8 mouse cellular contexts compared by ENCODE assay signal in genomic region chr15:80704267-80704666, GRCm38 (mm10). TPM values are rescaled to one million over a fixed set of nuclear protein-coding genes. Genes with fewer than 3 reads are reported as not detected.
DNase-seq lines count a peak whose midpoint lies in the region; ATAC-seq and TF ChIP-seq lines count a peak whose summit lies in the region.

No protein-coding gene starts in this region.

- peak; percentile 86 for DNase-seq in layer of hippocampus, adult 11-12 months (ENCODE audit: low spot score)
- no peak for DNase-seq in layer of hippocampus, adult 9-10 months (ENCODE audit: low spot score)
- DNase-seq in gastrocnemius, postnatal 14 days = peak; percentile 75
- DNase-seq in intestine, embryonic 14.5 days (ENCODE audit: low spot score) = peak; percentile 90
- peak; percentile 88 for DNase-seq in limb, embryonic 11.5 days (ENCODE audit: low spot score)
- peak; percentile 69 to 81 for DNase-seq in spleen, adult 18-20 months

- intact Hi-C loops in gastrocnemius, postnatal 14 days (cut with DNase I; ENCODE audit: low total_unique reads) = no loop called here

- peak; percentile 97 for TF ChIP-seq CTCF in cortical plate, adult 2 months (IDR thresholded peaks at IDR 0.05; ENCODE audit: extremely low read depth, insufficient read depth, low read length)

- no peak overlapping the region for H3K27ac ChIP-seq in cortical plate, adult 2 months (ENCODE audit: insufficient read depth, low read length)
- H3K27ac ChIP-seq in intestine, embryonic 14.5 days (ENCODE audit: low read depth) = no peak overlapping the region
- H3K27ac ChIP-seq in limb, embryonic 11.5 days (replicated peaks; ENCODE audit: low read depth, low read length) = no peak overlapping the region
- no peak overlapping the region for H3K27ac ChIP-seq in midbrain, embryonic 13.5 days

- no peaks in the 10 kb centered on the region for H3K36me3 ChIP-seq in intestine, embryonic 14.5 days (ENCODE audit: control insufficient read depth, insufficient read depth, low read length)
- H3K36me3 ChIP-seq in limb, embryonic 11.5 days (ENCODE audit: control insufficient read depth, insufficient read depth, low read length) = no peaks in the 10 kb centered on the region
- H3K36me3 ChIP-seq in midbrain, embryonic 13.5 days = no peaks in the 10 kb centered on the region

- no peaks in the 10 kb centered on the region for H3K9me3 ChIP-seq in intestine, embryonic 14.5 days (ENCODE audit: control insufficient read depth, low read length)
- no peaks in the 10 kb centered on the region for H3K9me3 ChIP-seq in limb, embryonic 11.5 days (ENCODE audit: control insufficient read depth, low read length)
- H3K9me3 ChIP-seq in midbrain, embryonic 13.5 days = no peaks in the 10 kb centered on the region

- H3K27me3 ChIP-seq in intestine, embryonic 14.5 days (replicated peaks; ENCODE audit: control insufficient read depth, insufficient read depth, low read length) = no peaks in the 10 kb centered on the region
- no peaks in the 10 kb centered on the region for H3K27me3 ChIP-seq in limb, embryonic 11.5 days (ENCODE audit: control insufficient read depth, insufficient read depth, low read length)
- peaks cover 3% of the 10 kb centered on the region; the same call in 1 of the 2 replicates for H3K27me3 ChIP-seq in midbrain, embryonic 13.5 days

- no peak overlapping the region for H3K4me3 ChIP-seq in cortical plate, adult 2 months (ENCODE audit: insufficient read depth, low read length)
- no peak overlapping the region for H3K4me3 ChIP-seq in intestine, embryonic 14.5 days (ENCODE audit: low read depth, low read length)
- H3K4me3 ChIP-seq in limb, embryonic 11.5 days (ENCODE audit: low read depth, low read length) = no peak overlapping the region
- H3K4me3 ChIP-seq in midbrain, embryonic 13.5 days (replicated peaks) = no peak overlapping the region

- WGBS in intestine, embryonic 14.5 days = 5% methylated on average over 7 of the region's 7 CpGs
- 6% methylated on average over 7 of the region's 7 CpGs for WGBS in limb, embryonic 11.5 days
- 10% methylated on average over 7 of the region's 7 CpGs for WGBS in midbrain, embryonic 13.5 days

- H3K9ac ChIP-seq in intestine, embryonic 14.5 days (ENCODE audit: low read length) = no peak overlapping the region
- no peak overlapping the region for H3K9ac ChIP-seq in limb, embryonic 11.5 days (ENCODE audit: low read length)
- no peak overlapping the region for H3K9ac ChIP-seq in midbrain, embryonic 13.5 days (replicated peaks)

- H3K4me2 ChIP-seq in intestine, embryonic 14.5 days (ENCODE audit: low read length) = 0 out of 2 replicates have a peak overlapping the region, but pooled peaks have one; percentile 7
- no peak overlapping the region for H3K4me2 ChIP-seq in limb, embryonic 11.5 days (ENCODE audit: low read depth, severe bottlenecking)
- no peak overlapping the region for H3K4me2 ChIP-seq in midbrain, embryonic 13.5 days (replicated peaks)

- TF ChIP-seq POLR2A in cortical plate, adult 2 months (IDR thresholded peaks at IDR 0.05; ENCODE audit: extremely low read depth, insufficient read depth, low read length) = no peak

- ATAC-seq in intestine, embryonic 14.5 days (replicated peaks; ENCODE audit: low FRiP score, low TSS enrichment, low read depth) = peak; percentile 82
- ATAC-seq in limb, embryonic 11.5 days (ENCODE audit: insufficient number of reproducible peaks, low FRiP score, low TSS enrichment, low read depth) = peak; percentile 80
- ATAC-seq in midbrain, embryonic 13.5 days = peak; percentile 89

- peaks cover 6% of the 10 kb centered on the region for H3K4me1 ChIP-seq in cortical plate, adult 2 months (ENCODE audit: control insufficient read depth, insufficient read depth, low read length)
- peaks cover 18% of the 10 kb centered on the region for H3K4me1 ChIP-seq in intestine, embryonic 14.5 days (replicated peaks; ENCODE audit: control insufficient read depth, insufficient read depth, low read length)
- 0 out of 2 replicates have a peak, but pooled peaks cover 2% of the 10 kb centered on the region for H3K4me1 ChIP-seq in limb, embryonic 11.5 days (ENCODE audit: control insufficient read depth, insufficient read depth, low read length)
- H3K4me1 ChIP-seq in midbrain, embryonic 13.5 days (replicated peaks) = peaks cover 21% of the 10 kb centered on the region

RNA-seq across cellular contexts. Expression of gene Tnrc6b, which starts 6.8 kb away (rescaled TPM):
- polyA plus RNA-seq in cortical plate, adult 2 months (2012; rRNA removed) = 20.5 and 44.2 TPM in 2 replicates
- total RNA-seq in gastrocnemius, postnatal 14 days (2021) = 10 to 100 TPM; 40.6 to 45.7 TPM
- polyA plus RNA-seq in intestine, embryonic 14.5 days (2014; fragmentation: Nextera tagmentation; extraction: Ambion mirVana) = 16.3 and 19.2 TPM in 2 replicates
- polyA plus RNA-seq in limb, embryonic 11.5 days (2014; fragmentation: Nextera tagmentation; extraction: Ambion mirVana) = 15.4 and 20.1 TPM in 2 replicates
- polyA plus RNA-seq in midbrain, embryonic 13.5 days (2015; fragmentation: Nextera tagmentation; extraction: Ambion mirVana) = 48.7 and 51.0 TPM in 2 replicates

RNA-seq across cellular contexts. Expression of gene Fam83f, which starts 32.6 kb away (rescaled TPM):
- 0.50 and 0.53 TPM in 2 replicates for polyA plus RNA-seq in cortical plate, adult 2 months (2012; rRNA removed)
- under 1 TPM; 0.29 to 0.43 TPM for total RNA-seq in gastrocnemius, postnatal 14 days (2021)
- 6.3 and 6.6 TPM in 2 replicates for polyA plus RNA-seq in intestine, embryonic 14.5 days (2014; fragmentation: Nextera tagmentation; extraction: Ambion mirVana)
- polyA plus RNA-seq in limb, embryonic 11.5 days (2014; fragmentation: Nextera tagmentation; extraction: Ambion mirVana) = 0.38 and 0.60 TPM in 2 replicates
- 0.19 and 0.27 TPM in 2 replicates for polyA plus RNA-seq in midbrain, embryonic 13.5 days (2015; fragmentation: Nextera tagmentation; extraction: Ambion mirVana)
